Mouse (Mus musculus) ES-CJ7 (cell line): Measurements from ENCODE around the gene Tmem219.
A peak's percentile ranks its signal among the peaks of the same experiment; 100 is the strongest.

Experiments
- DNase-seq: peaks from one replicate; pipeline ENCODE4 v3.0.0; 2011; ENCODE audit warnings: low read depth, low spot score

The Tmem219 gene

GRCm38 (mm10) chr7:126922624-126923060, at the start of gene Tmem219:
Gene Tmem219 (minus strand): TSS chr7:126922917.
- DNase-seq: no peak

- DNase-seq: no peak
Measured at GRCm38 (mm10) chr7:126967361-126967760, 44.6 kb upstream of the Tmem219 start.

GRCm38 (mm10) chr7:126965568-126965967, 42.9 kb upstream of the Tmem219 start:
- DNase-seq: no peak

- DNase-seq: peak; percentile 69
Measured at GRCm38 (mm10) chr7:126963548-126964286, 41.0 kb upstream of the Tmem219 start.

- no peak for DNase-seq
Measured at GRCm38 (mm10) chr7:126961965-126962364, 39.2 kb upstream of the Tmem219 start.

GRCm38 (mm10) chr7:126961095-126961494, 38.4 kb upstream of the Tmem219 start:
- no peak for DNase-seq

GRCm38 (mm10) chr7:126959780-126960179, 37.1 kb upstream of the Tmem219 start:
- no peak for DNase-seq

GRCm38 (mm10) chr7:126955125-126955524, 32.4 kb upstream of the Tmem219 start:
- DNase-seq: no peak

- DNase-seq: no peak
Measured at GRCm38 (mm10) chr7:126952646-126953045, 29.9 kb upstream of the Tmem219 start.

- no peak for DNase-seq
Measured at GRCm38 (mm10) chr7:126951741-126952140, 29.0 kb upstream of the Tmem219 start.

GRCm38 (mm10) chr7:126950647-126951615, 28.2 kb upstream of the Tmem219 start:
- no peak for DNase-seq

- peak; percentile 89 for DNase-seq
Measured at GRCm38 (mm10) chr7:126949793-126950646, 27.3 kb upstream of the Tmem219 start, which contains the start of gene Sez6l2. Gene Sez6l2 (plus strand): TSS chr7:126950563.

- no peak for DNase-seq
Measured at GRCm38 (mm10) chr7:126949403-126949792, 26.7 kb upstream of the Tmem219 start, which contains the start of gene Asphd1. Gene Asphd1 (minus strand): TSS chr7:126949582.

- DNase-seq: no peak
Measured at GRCm38 (mm10) chr7:126948626-126949025, 25.9 kb upstream of the Tmem219 start.

- DNase-seq: peak; percentile 71
Measured at GRCm38 (mm10) chr7:126946530-126946929, 23.8 kb upstream of the Tmem219 start.

- no peak for DNase-seq
Measured at GRCm38 (mm10) chr7:126941801-126942200, 19.1 kb upstream of the Tmem219 start.

- DNase-seq: no peak
Measured at GRCm38 (mm10) chr7:126941171-126941570, 18.5 kb upstream of the Tmem219 start.

- no peak for DNase-seq
Measured at GRCm38 (mm10) chr7:126932652-126933051, 9.9 kb upstream of the Tmem219 start.

- DNase-seq: no peak
Measured at GRCm38 (mm10) chr7:126929046-126929445, 6.3 kb upstream of the Tmem219 start.

GRCm38 (mm10) chr7:126928384-126929037, 5.8 kb upstream of the Tmem219 start, which contains the start of gene Kctd13:
Gene Kctd13 (plus strand): TSS chr7:126928879.
- DNase-seq: peak; percentile 89

GRCm38 (mm10) chr7:126926299-126926698, 3.6 kb upstream of the Tmem219 start:
- no peak for DNase-seq
